Mouse (Mus musculus) layer of hippocampus, adult 2 months (tissue): ENCODE results near the gene Fyttd1. TPM values are rescaled to one million over a fixed set of nuclear protein-coding genes. Genes with fewer than 3 reads are reported as not detected.
"Not testable (repeated sequence)": the region's sequence is repeated elsewhere in the genome, so short reads cannot be mapped to it uniquely, and the experiment has no call there.

Experiments used
- DNase-seq, 2 experiments: peaks; one replicate each; pipeline ENCODE4 v3.0.0; 2022; ENCODE audit warnings: low spot score in 2 of 2
- H3K27ac ChIP-seq: fragments of 200-600 bp; 2 replicates; pipeline ENCODE4 v1.8.1; 2022
- H3K4me3 ChIP-seq: fragments of 200-600 bp; 2 replicates; pipeline ENCODE4 v1.8.1; 2022; ENCODE audit warnings: mild to moderate bottlenecking
- CTCF ChIP-seq: fragments of 200-600 bp; conservative IDR thresholded peaks from 2 replicates; pipeline ENCODE4 v1.8.1; 2022; ENCODE audit warnings: antibody characterized with exemption, mild to moderate bottlenecking, moderate library complexity
- total RNA-seq, 2 experiments: library from RNA; stranded (reverse); gene quantifications; 2 replicates each; pipeline ENCODE4 v1.2.3; 2021

Fyttd1 gene
- total RNA-seq, 2 experiments from 2014 or later: 110 TPM

DNA sequence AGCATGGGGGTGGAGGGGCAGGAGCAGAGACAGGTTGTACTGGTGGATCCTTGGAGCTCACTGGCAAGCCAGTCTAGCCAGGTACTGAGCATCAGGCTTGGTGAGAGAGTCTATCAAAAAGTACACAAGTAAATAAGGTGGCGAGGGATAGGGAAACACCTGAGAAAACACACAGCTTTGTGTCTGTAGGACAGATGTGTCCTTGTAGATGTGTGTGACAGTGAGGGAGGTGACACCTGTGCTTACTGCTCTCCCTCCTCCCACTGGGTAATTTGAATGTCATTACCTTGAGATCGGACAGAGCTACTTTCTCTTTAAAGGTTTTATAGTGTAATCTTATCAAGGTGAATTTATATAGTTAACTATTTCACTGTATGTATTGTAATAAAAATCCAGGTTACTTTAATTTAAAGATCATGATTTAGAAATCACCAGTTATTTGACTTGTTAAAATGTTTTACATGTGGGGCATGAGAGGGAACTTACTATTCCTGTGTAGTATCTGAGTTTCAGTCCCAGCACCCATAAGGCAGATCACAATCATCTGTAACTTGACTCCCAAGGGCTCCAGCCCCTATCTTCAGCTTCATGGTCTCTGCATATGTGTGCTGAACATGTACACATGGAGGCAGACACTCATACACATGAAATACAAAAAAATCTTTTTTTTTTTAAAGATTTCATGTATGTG, 24.2 kb downstream of the Fyttd1 start:
- TF ChIP-seq CTCF: no peak
- Histone ChIP-seq H3K27ac (no peak overlapping the region), H3K4me3 (no peak overlapping the region)
- no peak for DNase-seq

DNA sequence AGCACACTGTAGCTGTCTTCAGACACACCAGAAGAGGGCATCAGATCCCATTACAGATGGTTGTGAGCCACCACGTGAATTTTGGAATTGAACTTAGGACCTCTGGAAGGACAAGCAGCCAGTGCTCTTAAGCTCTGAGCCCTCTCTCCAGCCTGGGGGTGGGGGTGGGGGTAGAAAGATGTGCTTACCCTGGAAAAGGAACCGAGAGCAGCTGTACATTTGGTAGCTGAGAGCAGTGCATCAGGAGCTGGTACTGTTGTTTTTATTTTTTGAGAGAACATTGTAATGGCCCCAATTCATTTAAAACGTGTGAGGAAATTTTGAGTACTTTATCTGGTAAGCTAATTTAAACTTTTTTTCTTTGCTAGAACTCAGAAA, 24.7 kb downstream of the Fyttd1 start:
- no peak overlapping the region for H3K27ac ChIP-seq
- no peak overlapping the region for H3K4me3 ChIP-seq
- peak; percentile 42 for TF ChIP-seq CTCF
- no peak for DNase-seq

DNA sequence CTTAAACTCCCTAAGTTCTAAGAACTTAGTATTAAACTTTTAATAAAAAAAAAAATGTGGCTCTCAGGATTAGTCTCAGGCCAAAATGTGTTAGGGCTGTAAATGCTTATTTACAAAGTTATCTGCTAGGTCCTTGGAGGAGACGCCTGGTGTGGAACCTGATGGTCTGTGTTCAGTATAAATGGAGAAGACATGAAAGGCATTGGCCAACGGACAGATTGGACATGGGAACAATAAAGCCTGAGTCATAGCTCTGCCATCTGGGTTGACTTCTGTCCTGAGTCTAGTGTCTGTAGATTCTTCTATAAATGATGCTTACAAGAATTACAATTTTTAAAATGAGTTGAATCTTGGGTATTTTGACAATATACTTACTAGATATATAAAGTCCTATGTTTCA, 28.9 kb downstream of the Fyttd1 start:
- DNase-seq: no peak
- no peak overlapping the region for H3K4me3 ChIP-seq
- no peak overlapping the region for H3K27ac ChIP-seq
- TF ChIP-seq CTCF: no peak

DNA sequence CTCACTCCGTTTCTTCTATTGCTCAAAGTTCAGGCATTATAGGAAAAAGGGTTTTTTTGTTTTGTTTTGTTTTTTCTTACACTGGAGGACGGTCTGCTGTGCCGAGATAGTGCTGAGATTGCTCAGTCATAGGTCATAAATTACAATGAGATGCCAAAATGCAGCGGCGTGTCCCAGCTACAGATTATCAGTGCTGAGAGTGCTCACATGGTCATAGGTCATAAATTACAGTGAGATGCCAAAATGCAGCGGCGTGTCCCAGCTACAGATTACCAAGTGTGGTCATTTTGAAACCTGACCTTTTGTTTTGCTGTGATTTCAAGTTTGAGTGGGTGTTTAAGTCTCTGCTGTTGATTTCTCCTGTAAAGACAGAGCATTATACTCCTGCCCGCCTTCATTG, 29.4 kb downstream of the Fyttd1 start:
- DNase-seq: no peak
- Histone ChIP-seq H3K4me3 (no peak overlapping the region), H3K27ac (no peak overlapping the region)
- no peak for TF ChIP-seq CTCF

DNA sequence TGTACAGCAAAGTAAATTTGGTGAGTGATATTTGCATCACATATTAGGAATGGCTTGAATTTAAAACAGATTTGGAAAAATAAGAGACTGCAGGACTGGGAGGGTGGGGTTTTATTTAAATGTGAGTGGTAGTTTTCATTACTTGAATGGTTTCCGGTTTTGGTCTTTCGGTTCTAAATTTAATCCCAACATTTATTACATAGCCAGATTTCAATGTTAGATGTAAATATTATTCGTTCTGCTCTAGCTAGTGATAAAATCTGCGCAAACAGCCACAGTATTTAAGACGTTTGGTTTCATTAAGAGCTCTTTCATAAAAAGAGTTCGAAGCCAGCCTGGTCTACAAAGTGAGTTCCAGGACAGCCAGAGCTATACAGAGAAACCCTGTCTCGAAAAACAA, 35.9 kb downstream of the Fyttd1 start:
- no peak for TF ChIP-seq CTCF

DNA sequence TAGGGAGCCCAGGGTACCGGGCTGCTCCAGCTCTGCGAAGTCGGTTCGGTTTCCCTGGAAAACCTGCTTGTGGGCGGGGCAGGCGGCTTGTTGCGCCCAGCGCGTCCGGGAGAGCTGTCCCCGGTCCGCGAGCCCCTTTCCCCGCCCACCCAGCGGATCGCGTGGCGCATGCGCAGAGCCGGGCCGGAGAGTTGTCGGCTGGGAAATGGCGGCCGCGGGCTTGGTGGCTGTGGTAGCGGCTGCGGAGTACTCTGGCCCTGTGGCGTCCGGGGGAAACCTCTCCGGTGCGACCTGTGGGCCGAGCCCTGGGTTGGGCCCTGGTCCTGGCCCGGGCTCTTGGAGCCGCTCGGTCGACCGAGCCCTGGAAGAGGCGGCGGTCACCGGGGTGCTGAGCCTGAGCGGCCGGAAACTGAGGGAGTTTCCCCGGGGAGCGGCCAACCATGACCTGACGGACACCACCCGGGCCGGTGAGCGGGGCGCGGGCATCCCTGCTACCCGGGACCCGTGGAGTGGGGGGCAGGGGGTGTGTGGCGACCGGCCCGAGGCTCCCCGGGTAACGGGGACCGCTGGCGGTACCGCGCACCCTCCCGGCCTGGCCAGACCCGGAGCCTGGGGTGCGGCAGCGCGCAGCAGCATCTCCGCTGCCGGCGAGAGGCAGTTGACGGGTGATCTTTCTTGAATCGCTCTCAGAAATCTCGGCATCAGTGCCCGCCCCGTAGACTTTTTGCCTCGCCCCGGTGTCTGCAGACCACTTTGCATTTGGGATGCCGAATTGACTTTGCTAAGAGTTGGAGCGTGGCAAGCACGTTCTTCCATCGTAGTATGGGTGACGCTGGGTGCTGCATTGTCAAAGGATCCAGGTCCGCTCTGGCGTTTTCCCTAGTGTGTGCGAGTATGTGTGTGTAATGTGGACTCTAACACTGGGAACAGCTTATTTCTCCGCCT, 36.9 kb downstream of the Fyttd1 start, which contains the start of gene Lrch3:
TSS of gene Lrch3 (plus strand) at position 164 of the 945 bp plus-strand sequence.
- Histone ChIP-seq H3K4me3 (peak within 1 kb of the TSS; percentile 98), H3K27ac (peak within 1 kb of the TSS; percentile 95)
- TF ChIP-seq CTCF: no peak; the same call in 1 of the 2 replicates
- DNase-seq: peak; percentile 93 to 96

More for the DNA sequence above, 35.9 kb downstream of the Fyttd1 start:
- Histone ChIP-seq H3K4me3 (peak overlapping the region; percentile 98; the same call in 1 of the 2 replicates), H3K27ac (no peak overlapping the region)
- no peak for DNase-seq

DNA sequence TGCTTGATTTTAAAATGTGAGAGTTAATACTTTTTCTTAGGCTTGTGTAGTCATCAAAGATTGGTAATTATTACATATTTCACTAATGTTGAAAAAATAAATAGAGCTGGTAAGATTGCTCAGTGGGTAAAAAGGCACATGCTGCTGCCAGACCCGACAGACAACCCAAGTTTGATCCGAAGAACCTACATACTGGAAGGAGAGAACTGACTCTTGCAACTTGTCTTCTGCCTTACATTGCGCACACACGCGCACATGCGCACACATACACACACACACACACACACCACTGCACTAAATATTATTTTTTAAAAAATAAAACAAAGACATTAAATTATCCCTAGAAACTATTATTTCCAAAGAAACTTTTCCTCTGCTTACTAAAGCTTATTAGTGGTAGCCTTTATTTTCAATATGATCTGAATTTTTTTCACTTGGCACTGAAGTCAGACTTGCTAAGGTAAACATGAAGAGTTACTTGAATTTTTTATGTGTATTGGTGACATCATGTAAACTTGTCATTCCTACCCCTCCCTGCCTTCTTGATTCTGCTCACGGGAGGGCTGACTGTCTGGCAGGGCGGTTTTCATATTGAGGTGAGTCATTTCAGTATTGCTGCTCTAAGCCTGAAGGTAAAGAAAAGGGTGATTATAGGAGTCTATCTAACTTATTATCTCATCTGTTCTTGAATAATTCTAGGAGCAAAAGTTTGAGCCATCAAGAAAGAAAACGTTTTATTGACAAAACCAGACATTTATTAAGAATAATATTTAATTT, 38.2 kb downstream of the Fyttd1 start:
- no peak for DNase-seq
- TF ChIP-seq CTCF: no peak
- peak overlapping the region; percentile 98 for H3K4me3 ChIP-seq
- H3K27ac ChIP-seq: no peak overlapping the region

DNA sequence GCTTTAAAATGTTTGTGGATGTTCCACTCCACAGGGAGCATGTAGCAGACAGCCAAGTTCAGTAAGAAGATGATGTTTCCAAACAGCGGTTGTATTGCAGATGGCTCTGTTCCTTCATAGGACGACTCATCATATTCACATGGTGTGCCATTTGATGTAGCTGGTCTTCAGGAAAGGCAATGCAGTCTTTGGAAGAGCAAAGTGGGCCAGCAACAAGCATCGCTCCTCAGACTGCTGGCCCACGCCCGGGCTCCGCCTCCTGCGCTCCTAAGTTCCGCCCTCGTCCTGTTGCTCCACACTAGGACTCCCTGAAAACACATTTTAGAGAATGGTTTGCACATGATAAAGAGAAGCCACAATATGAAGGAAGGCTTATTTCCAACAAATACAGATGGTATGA, 49.3 kb downstream of the Fyttd1 start:
- DNase-seq, H3K4me3 ChIP-seq, H3K27ac ChIP-seq: not testable (repeated sequence)

DNA sequence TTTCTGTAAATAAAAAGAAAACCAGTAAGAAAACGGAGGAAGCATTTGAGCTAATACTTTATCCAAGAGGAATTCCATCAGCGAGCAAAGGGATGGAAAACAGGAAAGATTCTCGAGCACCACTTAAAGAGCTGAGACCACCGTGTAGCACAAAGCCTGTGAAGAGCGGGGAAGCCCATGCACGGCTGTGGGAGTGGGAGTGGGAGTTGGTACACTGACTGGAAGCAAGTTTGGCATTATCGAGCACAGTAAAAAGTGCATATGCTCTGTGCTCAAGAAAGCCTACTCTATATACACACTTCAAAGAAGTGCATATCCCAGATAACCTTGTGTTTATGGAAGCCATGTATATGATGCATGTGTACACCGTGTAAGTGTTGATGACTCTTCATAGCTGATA, 49.7 kb downstream of the Fyttd1 start:
- DNase-seq: no peak
- no peak for TF ChIP-seq CTCF
- no peak overlapping the region for H3K27ac ChIP-seq
- H3K4me3 ChIP-seq: no peak overlapping the region

DNA sequence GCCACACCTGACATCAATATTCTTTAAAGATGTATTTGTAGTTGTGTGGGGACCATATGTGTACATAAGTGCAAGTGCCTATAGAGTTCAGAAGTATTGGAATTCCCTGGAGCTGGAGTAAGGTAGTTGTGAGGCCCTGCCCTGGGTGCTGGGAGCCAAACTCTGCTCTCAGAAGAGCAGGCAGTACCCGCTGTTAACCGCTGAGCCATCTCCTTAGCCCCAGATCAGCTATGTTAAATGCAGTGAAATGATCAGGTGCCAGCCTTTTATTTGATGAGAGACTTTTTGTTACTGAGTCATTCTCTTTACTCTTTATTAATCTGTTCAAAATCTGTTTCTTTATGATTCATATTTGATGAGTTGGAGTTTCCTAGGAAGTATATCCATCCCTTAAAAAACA, 52.6 kb downstream of the Fyttd1 start:
- no peak; the same call in 1 of the 2 replicates for TF ChIP-seq CTCF
- H3K27ac ChIP-seq: no peak overlapping the region
- no peak for DNase-seq
- H3K4me3 ChIP-seq: no peak overlapping the region

DNA sequence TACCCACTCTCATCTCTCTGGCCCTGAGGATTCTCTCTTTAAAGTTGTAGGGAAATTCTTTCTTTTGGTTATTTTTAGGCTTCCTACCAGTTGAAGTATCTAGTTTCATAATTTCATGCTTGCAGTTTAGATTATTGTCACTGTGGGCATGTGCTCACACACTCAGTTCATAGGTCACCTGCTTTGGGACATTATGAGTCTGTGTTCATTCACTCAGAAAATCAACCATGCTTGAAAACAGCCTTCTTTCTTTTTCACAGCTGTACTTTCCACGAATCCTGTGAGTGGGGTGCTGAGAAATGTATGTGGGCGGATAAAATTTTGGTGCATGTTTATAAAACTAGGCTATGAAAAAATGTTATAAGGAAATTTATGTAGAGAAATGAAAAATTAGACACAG, 57.2 kb downstream of the Fyttd1 start:
- no peak overlapping the region for H3K4me3 ChIP-seq

DNA sequence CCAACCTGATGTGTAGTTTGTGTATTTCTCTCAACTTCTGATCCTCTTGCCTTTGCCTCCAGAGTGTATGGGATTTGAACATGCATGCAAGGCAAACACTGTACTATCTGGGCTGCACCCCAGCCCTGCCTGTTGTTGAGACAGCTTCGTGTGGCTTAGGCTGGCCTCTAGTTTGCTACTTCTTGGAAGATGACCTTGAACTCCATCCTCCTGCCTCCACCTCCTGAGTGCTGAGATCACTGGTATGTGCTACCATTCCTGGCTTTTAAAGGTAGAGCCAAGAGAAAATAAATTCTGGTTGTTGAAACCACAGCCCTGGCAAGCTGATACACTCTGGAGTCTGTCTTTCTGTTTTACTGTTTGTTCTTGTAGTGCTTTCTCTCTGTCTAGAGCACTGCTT, 57.8 kb downstream of the Fyttd1 start:
- H3K4me3 ChIP-seq: no peak overlapping the region
- no peak for TF ChIP-seq CTCF
- no peak for DNase-seq
- peak overlapping the region; percentile 3; the same call in 1 of the 2 replicates for H3K27ac ChIP-seq

More for the DNA sequence above, 57.2 kb downstream of the Fyttd1 start:
- no peak for TF ChIP-seq CTCF
- DNase-seq: no peak
- H3K27ac ChIP-seq: no peak overlapping the region

DNA sequence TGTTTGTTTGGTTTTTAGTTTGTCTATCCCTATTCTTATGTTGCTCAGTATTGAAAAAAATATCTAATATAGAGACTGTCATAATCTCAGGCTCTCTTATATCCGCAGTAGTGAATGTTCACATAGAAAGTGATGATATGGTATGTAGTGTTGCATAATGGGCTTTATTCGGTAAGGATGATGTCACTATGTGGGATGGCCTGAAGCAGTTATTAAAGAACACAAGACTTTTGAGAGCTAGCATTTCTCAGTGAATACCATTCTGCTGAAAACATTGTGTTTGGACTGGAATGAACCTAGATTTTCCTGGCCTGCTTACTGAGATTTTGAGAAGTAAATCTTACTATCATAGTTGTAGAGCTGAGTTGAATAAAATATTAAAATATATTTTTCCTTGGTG, 60.1 kb downstream of the Fyttd1 start:
- Histone ChIP-seq H3K27ac (0 out of 2 replicates have a peak overlapping the region, but pooled peaks have one; percentile 14), H3K4me3 (no peak overlapping the region)
- TF ChIP-seq CTCF: no peak
- DNase-seq: no peak

DNA sequence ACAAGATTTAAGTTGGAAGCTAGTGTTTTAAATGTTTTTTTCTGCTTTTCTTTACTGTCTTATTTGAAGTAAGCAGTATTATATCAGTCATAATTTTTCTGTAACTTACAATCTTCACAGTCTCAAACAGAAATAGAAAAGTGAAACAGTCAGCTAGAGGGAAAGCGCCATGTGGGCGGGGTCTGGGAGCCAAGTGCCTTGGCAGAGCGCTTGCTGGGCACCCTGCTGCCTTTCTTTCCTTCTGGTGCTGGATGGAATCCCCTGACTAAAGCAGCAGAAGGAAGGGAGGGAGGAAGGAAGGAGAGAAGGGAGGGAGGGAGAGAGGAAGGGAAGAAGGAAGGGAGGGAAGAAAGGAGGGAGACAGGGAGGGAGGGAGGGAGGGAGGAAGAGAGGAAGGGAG, 62.0 kb downstream of the Fyttd1 start:
- peak in 1 of 2 experiments; percentile 17 for DNase-seq
- H3K4me3 ChIP-seq, H3K27ac ChIP-seq: not testable (repeated sequence)

DNA sequence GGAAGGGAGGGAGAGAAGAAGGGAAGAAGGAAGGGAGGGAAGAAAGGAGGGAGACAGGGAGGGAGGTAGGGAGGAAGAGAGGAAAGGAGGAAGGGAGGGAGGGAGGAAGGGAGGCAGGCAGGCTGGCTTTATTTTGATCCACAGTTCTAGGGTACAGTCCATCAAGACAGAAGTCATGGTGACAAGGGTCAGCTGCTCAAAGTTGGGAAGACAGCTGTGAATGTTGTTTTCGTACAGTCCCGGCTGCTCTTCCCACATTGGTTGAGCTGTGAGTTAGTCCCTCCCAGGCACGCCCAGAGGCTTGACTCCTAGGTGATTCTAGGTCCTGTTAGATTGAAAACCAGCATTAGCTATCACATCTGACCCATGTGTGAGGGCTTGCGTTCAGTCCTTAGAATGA, 62.4 kb downstream of the Fyttd1 start:
- H3K27ac ChIP-seq, DNase-seq, H3K4me3 ChIP-seq: not testable (repeated sequence)

DNA sequence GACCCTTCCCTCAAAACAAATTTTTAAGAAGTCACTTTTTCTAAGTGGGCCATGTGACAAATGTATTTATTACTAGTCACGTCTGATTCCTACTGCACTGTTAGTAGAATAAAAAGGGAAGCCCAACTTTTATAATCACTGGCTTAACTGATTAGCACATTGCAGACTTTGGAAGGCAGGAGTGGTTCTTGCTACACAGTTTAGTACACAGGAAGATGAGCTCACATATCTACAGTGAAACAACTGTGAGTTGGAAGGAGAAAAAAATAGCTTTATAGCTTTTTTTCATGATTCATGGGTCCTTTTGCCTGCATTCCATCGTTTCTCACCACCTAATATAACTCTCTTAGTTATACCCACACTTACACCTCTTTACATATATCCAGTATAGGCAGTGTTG, 63.9 kb downstream of the Fyttd1 start:
- not testable (repeated sequence) for DNase-seq, H3K27ac ChIP-seq, H3K4me3 ChIP-seq
